Mouse (Mus musculus) testis, adult 2 months (tissue): Measurements from ENCODE around the gene 2410002F23Rik. TPM values are rescaled to one million over a fixed set of nuclear protein-coding genes. Genes with fewer than 3 reads are reported as not detected.
A peak's percentile ranks its signal among the peaks of the same experiment; 100 is the strongest.

Source experiments
- H3K27ac ChIP-seq: fragments of 200-500 bp; 2 replicates; pipeline ENCODE4 v1.5.1; 2012; ENCODE audit warnings: low read depth, low read length; ENCODE audit not compliant: control insufficient read depth, insufficient read depth
- H3K27me3 ChIP-seq: fragments of 200-500 bp; 2 replicates; pipeline ENCODE4 v1.6.1; 2012; ENCODE audit warnings: mild to moderate bottlenecking, low read length, moderate library complexity; ENCODE audit not compliant: control insufficient read depth, insufficient read depth
- H3K36me3 ChIP-seq: fragments of 200-500 bp; 2 replicates; pipeline ENCODE4 v1.6.1; 2012; ENCODE audit warnings: mild to moderate bottlenecking, low read length; ENCODE audit not compliant: control insufficient read depth, insufficient read depth
- H3K4me1 ChIP-seq: fragments of 200-500 bp; 2 replicates; pipeline ENCODE4 v1.6.1; 2012; ENCODE audit warnings: low read length; ENCODE audit not compliant: control insufficient read depth, insufficient read depth
- H3K4me3 ChIP-seq: fragments of 200-500 bp; 2 replicates; pipeline ENCODE4 v1.5.1; 2012; ENCODE audit warnings: low read depth, mild to moderate bottlenecking, low read length, moderate library complexity, mixed read lengths; ENCODE audit not compliant: control insufficient read depth
- CTCF ChIP-seq: fragments of 200-500 bp; IDR thresholded peaks from 2 replicates; pipeline ENCODE4 v1.5.1; 2012; ENCODE audit warnings: low read depth, mild to moderate bottlenecking, inconsistent platforms, low read length, moderate library complexity; ENCODE audit not compliant: control insufficient read depth, insufficient read depth, insufficient replicate concordance
- POLR2A ChIP-seq: fragments of 200-500 bp; IDR thresholded peaks from 2 replicates; pipeline ENCODE4 v1.6.1; 2012; ENCODE audit warnings: low read depth, mild to moderate bottlenecking, inconsistent platforms, low read length, moderate library complexity; ENCODE audit not compliant: control insufficient read depth
- polyA plus RNA-seq: library from polyadenylated mRNA; depleted of rRNA; stranded (reverse); fragments of >200 nt; gene quantifications from 2 replicates; pipeline ENCODE4 v1.2.3, GENCODE M21; 2012

Gene 2410002F23Rik
- polyA plus RNA-seq, 1 experiment: 55.4 TPM

DNA sequence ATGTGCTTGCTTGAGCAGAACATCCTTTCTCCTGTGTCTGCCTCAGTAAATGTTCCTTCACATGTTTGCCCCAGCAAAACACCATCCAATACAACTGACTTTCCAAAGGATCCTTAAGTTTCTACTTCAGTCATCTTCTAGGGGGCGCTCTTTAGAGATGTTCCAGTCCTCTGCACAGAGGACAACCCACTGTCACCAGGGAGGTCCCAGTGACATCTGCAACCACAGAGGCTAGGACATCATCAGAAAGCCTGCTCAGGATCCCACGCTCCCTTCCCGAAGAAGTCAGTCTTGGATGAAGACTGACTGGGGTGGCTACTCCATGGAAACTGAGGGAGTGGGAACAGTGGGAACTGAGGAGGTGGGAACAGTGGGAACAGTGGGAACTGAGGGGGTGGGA lies 29.0 kb downstream of the 2410002F23Rik start:
- no peak overlapping the region for H3K4me3 ChIP-seq

DNA sequence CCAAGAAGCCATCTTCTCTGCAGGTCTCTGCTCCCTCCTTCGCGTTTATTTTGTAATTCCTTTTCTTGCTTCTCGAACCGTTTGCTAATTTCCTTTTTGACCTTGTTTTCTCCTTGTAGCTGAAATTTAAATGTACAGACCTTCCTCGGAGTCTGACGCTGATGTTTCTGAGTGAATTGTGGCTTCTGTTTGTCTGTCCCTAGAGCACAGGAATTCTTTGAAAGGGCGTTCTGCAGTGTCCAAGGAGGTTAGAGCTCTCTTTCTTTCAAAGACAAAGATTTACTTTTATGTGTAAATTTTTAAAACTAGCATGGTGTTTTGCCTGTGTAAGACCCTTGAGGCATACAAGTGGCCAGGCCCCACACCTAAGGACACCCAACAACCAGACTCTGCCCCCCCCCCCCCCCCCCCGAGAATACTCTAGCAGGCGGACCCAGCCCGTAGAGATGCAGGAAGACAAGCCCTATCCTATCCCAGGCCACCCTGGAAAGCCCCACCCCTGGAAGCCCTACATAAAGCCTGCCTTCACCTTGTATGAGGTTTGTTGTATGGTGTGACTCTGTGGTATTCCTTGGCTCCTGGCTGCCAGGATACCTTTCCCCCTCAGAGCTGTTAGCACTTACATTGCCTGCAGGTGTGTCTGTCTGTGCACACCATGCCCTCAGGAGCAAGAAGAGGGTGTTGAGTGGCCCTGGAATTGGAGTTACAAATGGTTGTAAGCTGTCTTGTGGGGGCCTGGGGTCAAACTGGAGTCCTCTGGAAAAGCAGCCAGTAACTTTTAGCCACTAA lies 30.1 kb downstream of the 2410002F23Rik start:
- no peaks in the 10 kb centered on the region for H3K36me3 ChIP-seq
- no peak overlapping the region for H3K4me3 ChIP-seq
- no peak for TF ChIP-seq POLR2A
- no peak for TF ChIP-seq CTCF
- no peaks in the 10 kb centered on the region; the same call in 1 of the 2 replicates for H3K4me1 ChIP-seq
- H3K27ac ChIP-seq: no peak overlapping the region
- no peaks in the 10 kb centered on the region for H3K27me3 ChIP-seq

More for the DNA sequence above, 29.0 kb downstream of the 2410002F23Rik start:
- no peak overlapping the region for H3K27ac ChIP-seq
- H3K36me3 ChIP-seq: no peaks in the 10 kb centered on the region
- no peaks in the 10 kb centered on the region for H3K27me3 ChIP-seq
- TF ChIP-seq POLR2A (no peak), CTCF (no peak)
- no peaks in the 10 kb centered on the region; the same call in 1 of the 2 replicates for H3K4me1 ChIP-seq

DNA sequence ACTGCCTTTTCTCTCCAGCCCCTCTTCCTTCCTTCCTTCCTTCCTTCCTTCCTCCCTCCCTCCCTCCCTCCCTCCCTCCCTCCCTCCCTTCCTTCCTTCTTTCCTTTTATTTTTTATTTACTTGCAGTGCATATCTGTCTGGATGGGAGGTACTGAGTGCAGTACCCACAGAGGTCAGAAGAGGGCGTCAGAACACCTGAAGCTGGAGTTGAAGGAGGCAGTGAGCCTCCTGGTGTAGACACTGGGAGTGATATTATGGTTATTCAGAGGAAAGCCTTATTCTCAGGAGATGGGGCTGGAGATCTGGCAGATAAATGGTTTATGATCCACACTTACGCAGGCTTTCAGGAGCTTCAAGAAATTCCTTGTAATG lies 30.7 kb downstream of the 2410002F23Rik start:
- no peak overlapping the region for H3K27ac ChIP-seq
- H3K4me3 ChIP-seq: no peak overlapping the region
- H3K36me3 ChIP-seq: no peaks in the 10 kb centered on the region
- H3K27me3 ChIP-seq: no peaks in the 10 kb centered on the region
- TF ChIP-seq CTCF (peak; percentile 37; the same call in 1 of the 2 replicates), POLR2A (no peak)
- no peaks in the 10 kb centered on the region; the same call in 1 of the 2 replicates for H3K4me1 ChIP-seq

DNA sequence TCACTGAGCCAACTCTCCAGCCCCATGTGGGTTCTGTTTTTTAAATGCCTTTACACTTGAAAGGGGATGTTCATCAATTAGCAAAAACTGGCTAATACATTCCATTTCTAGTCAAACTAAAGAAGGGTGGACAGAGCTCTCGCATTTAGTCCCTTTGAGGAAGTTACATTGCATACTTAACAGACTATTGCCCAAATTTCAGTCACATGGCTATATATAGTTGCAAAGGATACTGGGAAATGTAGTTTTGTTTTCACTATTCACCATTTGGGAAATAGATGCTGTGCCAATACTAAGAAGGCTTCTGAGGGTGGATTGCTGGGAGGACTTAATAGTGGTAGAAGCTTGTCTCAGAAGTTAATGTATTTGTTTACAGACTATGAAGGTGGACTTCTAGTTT lies 34.4 kb downstream of the 2410002F23Rik start:
- H3K27me3 ChIP-seq: no peaks in the 10 kb centered on the region
- H3K4me3 ChIP-seq: no peak overlapping the region
- no peaks in the 10 kb centered on the region for H3K4me1 ChIP-seq
- no peak overlapping the region for H3K27ac ChIP-seq
- no peaks in the 10 kb centered on the region for H3K36me3 ChIP-seq
- no peak for TF ChIP-seq POLR2A
- no peak for TF ChIP-seq CTCF

DNA sequence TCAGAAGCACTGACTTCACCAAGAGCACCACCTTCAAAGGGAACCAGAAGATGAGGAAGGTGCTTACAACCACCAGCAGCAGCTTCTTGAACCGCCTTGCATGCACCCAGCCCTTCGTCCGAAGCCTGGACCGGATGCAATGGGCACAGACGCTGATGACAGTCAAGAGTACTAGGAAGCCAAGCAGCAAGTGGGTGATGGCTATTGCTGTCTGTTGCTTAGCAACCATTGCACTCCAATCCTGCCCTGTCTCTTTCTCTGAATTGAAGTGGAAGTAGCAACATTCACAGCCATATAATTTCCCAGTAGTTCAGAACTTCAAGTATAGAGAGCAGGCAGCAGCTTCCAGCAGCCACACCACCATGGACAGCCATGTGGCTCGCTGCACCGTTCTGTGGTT lies 35.1 kb downstream of the 2410002F23Rik start:
- Histone ChIP-seq H3K4me1 (no peaks in the 10 kb centered on the region), H3K27me3 (no peaks in the 10 kb centered on the region), H3K36me3 (no peaks in the 10 kb centered on the region), H3K27ac (no peak overlapping the region), H3K4me3 (no peak overlapping the region)
- no peak for TF ChIP-seq POLR2A
- TF ChIP-seq CTCF: no peak

DNA sequence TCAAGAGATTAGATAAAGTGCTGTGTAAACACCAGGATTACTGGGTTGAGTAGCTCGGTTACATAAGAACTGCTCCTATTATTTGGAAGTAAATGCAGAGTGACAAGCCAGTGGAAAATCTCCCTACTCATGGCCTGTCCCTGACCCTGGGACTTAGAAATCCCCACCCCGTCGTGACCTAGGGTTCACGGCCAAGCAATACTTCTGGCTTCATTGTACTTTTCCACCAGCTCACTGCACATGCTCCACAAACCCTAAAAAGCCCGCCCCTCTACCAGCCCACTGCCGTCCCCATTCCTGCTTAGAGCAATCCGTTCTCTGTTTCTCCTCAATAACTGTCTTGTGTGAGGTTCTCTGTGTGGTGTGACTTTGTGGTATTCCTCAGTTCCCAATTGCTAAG lies 41.2 kb downstream of the 2410002F23Rik start:
- Histone ChIP-seq H3K36me3 (no peaks in the 10 kb centered on the region), H3K4me3 (no peak overlapping the region), H3K27ac (no peak overlapping the region), H3K27me3 (no peaks in the 10 kb centered on the region), H3K4me1 (no peaks in the 10 kb centered on the region)
- TF ChIP-seq POLR2A (no peak), CTCF (no peak)

DNA sequence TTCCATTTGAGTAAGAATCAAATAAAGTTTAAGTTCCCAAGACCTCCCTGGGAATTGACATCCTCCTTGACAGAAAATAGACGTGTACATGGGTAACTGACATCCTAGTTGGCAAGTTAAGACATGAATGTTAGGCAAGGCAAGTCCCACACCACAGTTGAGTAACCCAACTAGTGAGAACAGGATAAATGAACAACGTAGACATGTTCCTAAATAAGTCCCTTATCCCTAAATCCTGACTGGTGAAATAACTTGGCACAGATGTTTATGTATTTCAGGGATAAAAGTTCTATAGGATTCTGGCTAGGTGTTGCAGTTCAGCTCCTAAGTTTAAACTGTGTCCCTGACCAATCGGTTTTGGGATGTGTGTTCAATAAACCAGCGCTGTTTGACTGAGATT lies 44.5 kb downstream of the 2410002F23Rik start:
- no peak overlapping the region for H3K4me3 ChIP-seq
- TF ChIP-seq CTCF: no peak
- TF ChIP-seq POLR2A: no peak
- no peak overlapping the region for H3K27ac ChIP-seq
- H3K36me3 ChIP-seq: no peaks in the 10 kb centered on the region
- H3K4me1 ChIP-seq: no peaks in the 10 kb centered on the region
- H3K27me3 ChIP-seq: no peaks in the 10 kb centered on the region
